Mouse (Mus musculus) left cerebral cortex, adult 6 months (tissue): ENCODE measurements around the gene Rhbdf2. TPM values are rescaled to one million over a fixed set of nuclear protein-coding genes. Genes with fewer than 3 reads are reported as not detected.

Experiments
- long read RNA-seq, 2 experiments: library from polyadenylated mRNA; unstranded; transcript quantifications; one replicate each; pipeline ENCODE4 v2.0.0; 2019 to 2020
- polyA plus RNA-seq: library from polyadenylated mRNA; unstranded; fragments of <200 nt; fragmentation: Nextera tagmentation; gene quantifications from 2 replicates; pipeline ENCODE4 v1.2.3, GENCODE M21; 2021

The Rhbdf2 gene
- polyA plus RNA-seq = 0.18 and 0.51 TPM in 2 replicates
- long read RNA-seq, experiment 1, partial matches to known transcripts = 0 of 1 reads
- long read RNA-seq, experiment 1, other reads (novel, unspliced or antisense) = 1 of 1 reads
- long read RNA-seq, experiment 2 = 0 reads

DNA sequence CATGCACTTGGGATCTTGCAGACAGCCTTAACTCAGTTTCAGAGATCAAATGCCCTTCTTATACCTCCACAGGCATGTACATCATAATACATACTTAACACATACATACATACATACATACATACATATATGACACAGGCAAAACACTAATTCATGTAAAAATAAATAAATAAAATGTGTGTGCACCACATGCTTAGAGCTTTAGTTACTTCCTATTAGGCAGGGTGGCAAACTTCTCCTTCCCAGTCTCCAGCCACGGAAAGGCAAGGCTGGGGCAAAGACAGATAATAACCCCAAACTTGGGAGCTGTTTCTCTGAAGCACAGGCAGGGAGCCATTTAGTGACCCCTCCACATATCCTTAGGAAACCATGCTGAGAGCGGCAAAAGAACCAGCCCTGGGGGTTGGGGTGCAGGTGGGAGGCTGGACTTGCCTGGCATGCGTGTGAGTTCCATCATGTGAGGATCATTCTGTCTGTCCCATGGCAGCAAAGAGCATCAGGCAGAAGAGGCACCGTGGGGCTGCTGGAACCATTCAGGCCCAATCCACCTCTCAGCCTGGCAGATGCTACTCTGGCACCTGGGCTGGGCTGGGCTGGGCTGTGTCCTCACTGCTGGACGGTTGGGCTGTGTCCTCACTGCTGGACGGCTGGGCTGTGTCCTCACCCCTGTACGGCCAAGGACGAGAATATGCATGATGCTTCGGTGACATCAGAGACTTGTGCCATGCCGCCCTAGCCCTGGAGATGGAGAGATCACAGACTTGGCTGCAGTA lies at the start of gene Rhbdf2:
Rhbdf2 (minus strand) TSS at position 721 of the 773 bp plus-strand sequence.

GRCm38 (mm10) chr11:116654255-116654821 lies 27.5 kb upstream of the Rhbdf2 start, which contains the start of gene Cygb:
Gene Cygb (minus strand): TSS chr11:116654313.

DNA sequence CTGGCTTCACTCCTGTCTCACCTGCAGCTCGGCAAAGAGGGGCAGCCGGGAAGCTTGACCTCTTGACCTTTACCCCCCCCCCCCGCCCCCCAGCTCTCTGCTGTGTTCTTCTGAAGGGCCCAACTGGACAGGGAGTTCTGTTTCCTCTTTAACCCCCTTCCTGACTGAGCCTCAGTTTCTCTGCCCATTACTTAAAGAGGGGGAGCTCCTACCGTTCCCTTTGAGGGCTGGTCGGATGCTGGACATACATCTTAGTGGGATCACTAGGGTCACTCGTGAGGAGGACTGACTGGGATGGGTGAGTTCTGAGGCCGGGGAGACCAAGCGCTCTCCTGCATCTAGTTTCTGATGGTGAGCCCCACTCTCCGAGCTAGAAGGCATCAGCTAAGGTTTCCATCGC lies 26.4 kb upstream of the Rhbdf2 start, which contains the start of gene Prcd:
Prcd (plus strand) TSS at position 301 of the 400 bp plus-strand sequence.

GRCm38 (mm10) chr11:116586310-116586709 lies 40.5 kb downstream of the Rhbdf2 start, which contains the start of gene Aanat:
Gene Aanat (plus strand): TSS chr11:116586432.

DNA sequence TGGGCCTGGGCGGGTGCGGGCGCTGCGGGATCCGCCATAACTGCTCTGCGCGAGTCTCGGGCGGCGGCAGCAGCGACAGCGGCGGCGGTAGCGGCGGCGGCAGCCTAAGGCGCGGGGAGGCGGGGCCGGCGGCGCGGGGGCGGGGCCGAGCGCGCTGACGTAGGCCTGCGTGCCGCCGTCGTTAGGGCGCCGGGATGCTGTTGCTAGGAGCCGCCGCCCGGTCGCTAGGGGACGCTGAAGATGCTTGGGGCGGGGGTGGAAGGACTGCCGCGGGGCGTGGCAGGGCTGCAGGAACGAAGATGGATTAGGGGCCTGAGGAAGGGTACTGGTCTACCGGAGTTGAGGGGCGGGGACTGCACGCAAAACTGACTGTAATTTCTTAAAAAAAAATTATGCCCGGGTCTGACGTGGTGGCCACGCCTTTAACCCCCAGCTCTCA lies 45.4 kb downstream of the Rhbdf2 start, which contains the start of gene Ube2o:
Ube2o (minus strand) TSS at position 72 of the 439 bp plus-strand sequence.

Other genes starting within 250 kb of the Rhbdf2 start
- gene Rnf157, start 214.0 kb downstream of the Rhbdf2 start, polyA plus RNA-seq = 36.6 and 49.2 TPM in 2 replicates
- gene Ubald2, start 192.9 kb downstream of the Rhbdf2 start, polyA plus RNA-seq = 4.5 and 15.9 TPM in 2 replicates
- gene Qrich2, start 160.8 kb downstream of the Rhbdf2 start, polyA plus RNA-seq = 0.05 TPM in 1 of 2 replicates, not detected in the other
- gene Prpsap1, start 132.8 kb downstream of the Rhbdf2 start, polyA plus RNA-seq = 54.8 and 59.0 TPM in 2 replicates
- gene Sphk1, start 96.1 kb downstream of the Rhbdf2 start, polyA plus RNA-seq = 4.8 and 4.9 TPM in 2 replicates
- gene Ube2o, start 45.6 kb downstream of the Rhbdf2 start, polyA plus RNA-seq = 16.7 and 25.2 TPM in 2 replicates
- 0.10 and 0.18 TPM in 2 replicates for gene Aanat, start 40.6 kb downstream of the Rhbdf2 start, polyA plus RNA-seq
- gene Prcd, start 26.5 kb upstream of the Rhbdf2 start, polyA plus RNA-seq = 13.9 and 15.9 TPM in 2 replicates
- 31.5 and 55.9 TPM in 2 replicates for gene Cygb, start 27.3 kb upstream of the Rhbdf2 start, polyA plus RNA-seq
- not detected in 2 replicates for gene St6galnac1, start 148.5 kb upstream of the Rhbdf2 start, polyA plus RNA-seq
- gene Mxra7, start 201.0 kb upstream of the Rhbdf2 start, polyA plus RNA-seq = 2.4 and 34.7 TPM in 2 replicates
- gene Mettl23, start 216.3 kb upstream of the Rhbdf2 start, polyA plus RNA-seq = 61.7 and 75.9 TPM in 2 replicates
- gene Jmjd6, start 216.4 kb upstream of the Rhbdf2 start, polyA plus RNA-seq = 21.5 and 24.0 TPM in 2 replicates
- 25.1 and 28.7 TPM in 2 replicates for gene Mfsd11, start 225.4 kb upstream of the Rhbdf2 start, polyA plus RNA-seq
- gene Srsf2, start 226.1 kb upstream of the Rhbdf2 start, polyA plus RNA-seq = 99.8 and 152 TPM in 2 replicates